Mouse (Mus musculus) left cerebral cortex, adult 2 months (tissue): ENCODE results near the gene Pih1d1. TPM values are rescaled to one million over a fixed set of nuclear protein-coding genes. Genes with fewer than 3 reads are reported as not detected.
A peak's percentile ranks its signal among the peaks of the same experiment; 100 is the strongest.
"Not testable (repeated sequence)": the region's sequence is repeated elsewhere in the genome, so short reads cannot be mapped to it uniquely, and the experiment has no call there.

Source experiments
- DNase-seq, 2 experiments: peaks; one replicate each; pipeline ENCODE4 v3.0.0; 2021 to 2022; ENCODE audit warnings: low spot score in 2 of 2, mixed read lengths in 1 of 2; ENCODE audit errors: extremely low spot score in 1 of 2
- H3K27ac ChIP-seq: fragments of 200-600 bp; 2 replicates; pipeline ENCODE4 v1.8.1; 2022
- H3K4me3 ChIP-seq: fragments of 200-600 bp; 2 replicates; pipeline ENCODE4 v1.8.1; 2022
- CTCF ChIP-seq: fragments of 200-600 bp; IDR thresholded peaks from 2 replicates; pipeline ENCODE4 v1.8.1; 2022; ENCODE audit warnings: antibody characterized with exemption, mild to moderate bottlenecking, moderate library complexity
- intact Hi-C: fragments of 180-260 bp; cut with DNase I; formaldehyde crosslinking; loops from one replicate; pipeline ENCODE4 v1.15.1; 2025
- total RNA-seq, 2 experiments: library from RNA; stranded (reverse); gene quantifications; 2 replicates each; pipeline ENCODE4 v1.2.3; 2021

The Pih1d1 gene
- total RNA-seq, 2 experiments from 2014 or later, result 47.6 to 48.4 TPM

DNA sequence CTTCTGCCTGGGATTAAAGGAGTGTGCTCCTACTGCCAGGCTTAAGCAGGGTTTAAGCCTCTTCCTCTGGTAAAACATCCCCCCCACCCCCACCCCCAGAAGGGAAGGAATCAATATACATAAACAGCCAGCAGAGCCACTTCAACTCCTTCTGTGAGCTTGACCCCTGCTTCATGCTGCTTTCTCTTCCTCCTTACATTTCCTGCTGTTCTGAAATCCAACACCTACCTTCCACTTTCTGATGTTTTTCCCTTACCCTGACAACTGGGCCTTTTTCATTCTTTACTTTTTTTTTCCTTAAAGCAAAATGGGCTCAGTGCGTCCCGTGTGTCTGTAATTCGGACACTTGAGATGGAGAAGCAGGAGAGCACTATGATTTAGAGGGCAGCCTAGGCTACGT, 3.8 kb upstream of the Pih1d1 start:
- intact Hi-C loops, result no loop called here
- H3K27ac ChIP-seq, result no peak overlapping the region
- no peak for TF ChIP-seq CTCF
- H3K4me3 ChIP-seq, result no peak overlapping the region
- no peak for DNase-seq

DNA sequence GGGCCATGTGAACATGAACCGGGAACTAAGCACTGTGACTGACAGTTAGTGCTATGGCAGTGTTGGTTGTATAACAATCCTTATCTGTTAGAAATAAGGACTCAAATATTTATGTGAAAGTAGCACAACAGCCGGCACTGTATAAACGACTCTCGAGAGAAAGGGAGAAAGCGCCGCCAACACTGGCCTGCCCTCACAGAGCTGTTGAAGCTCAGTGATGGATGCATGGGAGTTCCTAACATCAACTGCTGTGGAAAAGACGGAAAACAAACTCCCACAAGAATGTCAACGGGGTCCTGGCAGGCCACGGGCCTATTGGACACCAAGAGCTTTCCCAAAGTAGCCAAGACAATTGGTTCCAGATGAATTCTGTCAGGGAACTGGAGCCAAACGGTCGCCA, 2.8 kb upstream of the Pih1d1 start:
- intact Hi-C loops, result no loop called here
- H3K27ac ChIP-seq, result no peak overlapping the region
- no peak for TF ChIP-seq CTCF
- DNase-seq, result no peak
- H3K4me3 ChIP-seq, result no peak overlapping the region

DNA sequence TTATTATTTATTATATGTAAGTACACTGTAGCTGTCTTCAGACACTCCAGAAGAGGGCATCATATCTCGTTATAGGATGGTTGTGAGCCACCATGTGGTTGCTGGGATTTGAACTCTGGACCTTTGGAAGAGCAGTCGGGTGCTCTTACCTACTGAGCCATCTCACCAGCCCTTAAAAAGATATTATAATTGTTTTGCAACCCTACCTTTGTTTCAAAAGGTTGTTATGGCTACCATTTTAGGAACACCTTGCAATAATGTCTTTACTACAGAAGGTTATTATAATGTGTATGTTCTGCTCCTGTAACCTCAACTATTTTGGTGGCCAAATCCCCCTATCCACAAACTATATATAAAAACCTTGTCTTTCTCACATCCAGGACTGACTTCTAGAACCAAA, 1.1 kb upstream of the Pih1d1 start:
- DNase-seq, intact Hi-C loops: not testable (repeated sequence)

DNA sequence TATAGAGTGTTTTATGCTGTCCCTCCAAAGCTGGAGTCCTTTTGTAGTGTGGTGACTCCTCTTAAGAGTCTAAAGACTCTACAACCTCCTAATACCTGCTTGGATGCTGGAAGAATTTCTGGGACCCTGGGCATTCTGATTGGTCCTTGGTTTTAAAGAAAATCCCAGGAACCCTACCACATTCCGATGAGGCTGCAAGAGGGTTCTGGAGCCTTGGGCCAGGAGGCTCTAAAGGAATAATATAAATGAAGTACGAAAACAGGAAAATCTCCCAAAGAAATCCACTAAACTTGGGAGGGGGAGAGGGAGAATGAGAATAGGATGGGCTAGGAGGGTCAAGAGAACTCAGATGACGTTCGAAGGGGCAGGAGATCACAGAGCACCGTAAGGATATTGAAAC, 517 bp upstream of the Pih1d1 start:
- no peak for DNase-seq
- no peak for TF ChIP-seq CTCF

More for the DNA sequence above, 1.1 kb upstream of the Pih1d1 start:
- not testable (repeated sequence) for H3K27ac ChIP-seq, H3K4me3 ChIP-seq

DNA sequence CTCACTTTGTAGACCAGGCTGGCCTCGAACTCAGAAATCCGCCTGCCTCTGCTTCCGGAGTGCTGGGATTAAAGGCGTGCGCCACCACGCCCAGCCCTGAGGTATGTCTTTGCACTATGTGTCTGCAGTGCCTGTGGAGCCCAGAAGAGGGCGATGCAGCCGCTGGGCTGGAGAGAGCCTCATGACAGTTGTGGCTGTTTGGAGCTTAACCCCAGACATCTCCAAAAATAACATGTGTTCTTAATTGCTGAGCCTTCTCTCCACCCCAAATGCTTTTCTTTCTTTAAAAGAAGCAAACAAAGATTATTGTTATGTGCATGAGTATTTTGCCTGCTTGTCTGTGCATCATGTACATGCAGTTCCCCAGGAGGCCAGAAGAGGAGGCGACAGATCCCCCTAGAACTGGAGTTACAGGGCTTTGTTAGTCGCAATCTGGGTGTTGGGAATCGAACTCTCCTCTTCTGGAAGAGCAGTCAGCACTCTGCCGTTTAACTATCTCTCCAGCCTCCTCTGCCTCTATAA, 951 bp downstream of the Pih1d1 start:
- Histone ChIP-seq H3K4me3 (peak overlapping the region; percentile 91), H3K27ac (peak overlapping the region; percentile 97; the same call in 1 of the 2 replicates)
- TF ChIP-seq CTCF, result peak; percentile 53
- peak in 1 of 2 experiments; percentile 33 for DNase-seq
- intact Hi-C loops, result loop anchor here (2.0 kb wide), 1 partner anchor 26 kb away; the partner anchor contains the start of gene Rpl13a

More for the DNA sequence above, 517 bp upstream of the Pih1d1 start:
- peak overlapping the region; percentile 91 for H3K4me3 ChIP-seq
- peak overlapping the region; percentile 97 for H3K27ac ChIP-seq
- intact Hi-C loops, result no loop called here

DNA sequence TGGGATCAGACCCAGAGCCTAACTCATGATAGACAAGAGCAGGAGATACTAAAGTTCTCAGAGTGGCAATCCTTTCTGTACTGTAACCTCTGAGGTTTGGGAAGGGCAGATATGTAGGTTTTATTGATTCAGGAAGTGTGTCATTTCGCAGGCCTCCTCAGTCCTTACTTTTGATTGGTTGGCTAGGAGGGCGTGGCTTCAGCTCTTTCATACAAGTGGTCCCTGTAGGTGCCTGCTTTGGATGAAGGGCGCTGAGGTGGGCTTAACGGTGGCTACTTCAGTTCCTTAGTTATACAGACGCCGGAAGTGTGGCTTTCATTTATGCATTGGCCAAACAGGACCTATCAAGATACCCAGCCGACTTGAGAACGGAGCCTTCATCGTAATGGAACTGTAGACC, 1.5 kb downstream of the Pih1d1 start:
- intact Hi-C loops, result loop anchor here (2.0 kb wide), 1 partner anchor 27 kb away; the partner anchor contains the start of gene Rpl13a
- Histone ChIP-seq H3K4me3 (no peak overlapping the region), H3K27ac (no peak overlapping the region)
- no peak for DNase-seq
- no peak for TF ChIP-seq CTCF

DNA sequence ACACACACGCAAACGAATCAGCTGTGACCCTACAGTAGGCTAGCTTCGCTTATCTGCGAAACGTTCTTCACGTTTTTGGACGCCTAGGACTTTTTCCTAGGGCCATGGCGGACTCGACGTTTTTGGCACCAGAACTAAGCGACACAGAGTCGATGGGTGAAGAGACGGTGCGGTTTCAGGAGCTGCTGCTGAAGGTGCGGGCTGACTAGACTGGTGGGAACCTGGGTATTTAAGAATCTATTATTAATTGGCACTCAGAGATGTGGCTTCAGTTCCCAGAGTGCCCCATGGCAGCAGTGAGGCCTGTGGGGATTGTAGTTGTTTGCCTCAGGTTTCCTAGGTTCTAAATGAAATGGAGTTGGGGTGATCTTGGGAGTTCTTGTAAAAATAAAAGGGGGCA, 2.1 kb downstream of the Pih1d1 start:
- Histone ChIP-seq H3K4me3 (no peak overlapping the region), H3K27ac (no peak overlapping the region)
- no peak for DNase-seq
- intact Hi-C loops, result no loop called here
- TF ChIP-seq CTCF, result no peak

DNA sequence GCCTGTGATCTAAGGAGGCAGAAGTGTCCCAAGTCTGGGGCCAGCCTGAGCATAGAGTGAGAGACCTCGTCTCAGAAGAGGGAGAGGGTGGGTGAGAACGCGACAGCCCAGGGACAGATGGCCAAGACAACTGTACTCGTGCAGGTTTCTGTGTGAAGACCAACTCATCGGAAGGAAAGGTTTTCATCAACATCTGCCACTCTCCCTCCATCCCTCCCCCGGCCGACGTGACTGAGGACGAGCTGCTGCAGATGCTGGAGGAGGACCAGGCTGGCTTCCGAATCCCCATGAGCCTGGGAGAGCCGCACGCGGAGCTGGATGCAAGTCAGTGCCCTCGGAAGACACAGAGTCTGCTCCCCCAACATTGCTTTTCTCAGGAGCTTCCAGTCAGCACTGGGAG, 3.4 kb downstream of the Pih1d1 start:
- peak in 1 of 2 experiments; percentile 56 for DNase-seq
- TF ChIP-seq CTCF, result no peak
- Histone ChIP-seq H3K27ac (peak overlapping the region; percentile 72), H3K4me3 (no peak overlapping the region)
- intact Hi-C loops, result no loop called here

DNA sequence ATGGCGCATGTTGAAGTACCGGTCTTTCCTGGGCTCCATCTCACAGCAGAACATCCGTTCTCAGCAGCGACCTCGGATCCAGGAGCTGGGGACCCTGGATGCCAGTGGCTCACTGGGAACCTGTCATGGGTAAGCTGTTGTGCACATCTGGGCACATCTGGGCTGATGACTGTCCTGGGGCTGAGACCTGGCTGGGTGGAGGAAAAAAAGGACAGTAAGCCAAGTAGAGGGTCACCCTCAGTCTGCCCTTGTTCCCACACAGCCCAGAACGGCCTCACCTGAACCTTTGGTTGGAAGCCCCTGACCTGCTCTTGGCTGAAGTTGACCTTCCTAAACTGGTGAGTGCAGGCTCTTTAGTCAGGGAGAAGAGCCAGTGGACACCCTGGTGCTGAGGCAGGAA, 4.9 kb downstream of the Pih1d1 start:
- H3K27ac ChIP-seq, result no peak overlapping the region
- DNase-seq, result no peak
- no peak overlapping the region for H3K4me3 ChIP-seq
- intact Hi-C loops, result no loop called here
- no peak for TF ChIP-seq CTCF

DNA sequence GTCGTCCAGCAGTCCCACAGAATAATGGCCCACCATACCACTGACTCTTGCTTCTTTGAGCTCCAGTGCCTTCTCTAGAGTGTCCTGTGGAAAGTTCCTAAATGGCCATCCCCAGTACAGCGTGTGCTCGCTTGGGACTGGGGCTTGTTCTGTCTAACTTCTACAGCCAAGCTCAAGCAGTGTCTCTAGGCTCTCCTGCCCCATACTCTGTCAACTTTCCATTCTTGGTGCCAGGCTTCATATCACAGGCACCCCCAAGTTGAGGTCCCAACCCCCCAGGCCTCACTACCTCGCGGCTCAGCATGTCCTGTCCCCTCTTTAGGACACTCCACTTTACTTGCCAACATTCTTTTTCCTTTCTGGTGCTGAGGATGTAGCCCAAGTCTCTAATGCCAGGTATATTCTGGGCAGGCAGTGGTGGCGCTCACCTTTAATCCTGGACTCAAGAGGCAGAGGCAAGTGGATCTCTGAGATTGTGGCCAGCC, 6.3 kb downstream of the Pih1d1 start:
- intact Hi-C loops, result no loop called here
- Histone ChIP-seq H3K4me3 (no peak overlapping the region), H3K27ac (no peak overlapping the region)
- no peak for TF ChIP-seq CTCF
- no peak for DNase-seq

DNA sequence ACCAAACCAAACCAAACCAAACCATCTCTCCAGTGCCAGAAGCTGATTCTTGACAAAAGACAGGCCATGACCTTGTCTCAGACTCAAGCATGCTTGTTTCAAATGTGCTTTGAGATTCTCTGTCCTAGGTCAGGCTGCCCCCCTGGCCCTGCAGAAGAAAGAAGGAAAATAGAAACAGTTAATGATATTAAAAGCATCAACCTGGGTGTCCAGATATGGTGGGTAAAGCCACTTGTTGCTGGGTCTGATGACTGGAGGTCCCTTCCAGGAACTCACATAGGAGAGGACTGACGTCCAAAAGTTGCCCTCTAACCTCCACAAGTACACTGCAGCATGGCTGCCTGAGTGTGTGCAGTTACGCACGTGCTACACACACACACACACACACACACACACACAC, 6.8 kb downstream of the Pih1d1 start:
- H3K27ac ChIP-seq, result no peak overlapping the region
- no peak for DNase-seq
- no peak for TF ChIP-seq CTCF
- intact Hi-C loops, result no loop called here
- no peak overlapping the region for H3K4me3 ChIP-seq

DNA sequence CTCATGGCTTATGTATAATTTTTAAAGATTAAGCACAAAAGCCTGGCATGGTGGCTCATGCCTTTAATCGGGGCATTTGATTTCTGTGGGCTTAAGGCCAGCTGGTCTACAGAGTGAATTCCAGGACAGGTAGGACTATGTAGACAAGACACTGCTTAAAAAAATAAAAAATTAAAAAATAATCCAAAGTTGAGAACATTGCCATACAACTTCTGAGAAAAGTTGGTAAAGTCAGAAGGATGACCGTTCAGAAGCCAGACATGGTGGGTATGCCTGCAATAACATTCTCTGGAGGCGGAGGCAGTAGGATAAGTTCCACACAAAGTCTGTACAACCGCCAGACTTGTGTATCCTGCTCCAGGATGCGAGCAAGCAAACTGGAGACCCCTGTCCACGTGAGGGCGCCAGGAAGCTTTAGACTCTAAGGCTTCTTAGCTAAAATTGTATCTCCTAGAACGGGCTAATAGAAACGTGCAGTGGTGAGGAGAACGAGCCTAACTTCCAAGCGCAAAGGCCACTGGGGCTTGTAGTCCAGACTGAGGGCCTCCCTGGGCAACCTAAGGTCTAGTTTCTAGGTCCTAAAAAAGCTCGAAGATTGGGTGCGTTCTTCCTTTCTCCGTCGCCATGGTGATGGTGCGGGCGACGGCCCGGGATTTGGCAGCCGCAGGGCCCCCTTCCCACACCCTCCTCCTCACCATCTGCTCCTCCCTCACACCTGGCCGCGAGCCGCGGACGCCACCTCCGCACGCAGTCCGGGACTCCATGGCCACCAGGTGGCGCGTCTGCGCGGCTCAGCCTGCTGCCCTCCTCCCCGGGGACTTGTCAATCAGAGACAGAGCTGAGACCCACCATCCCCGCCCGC, 7.7 kb downstream of the Pih1d1 start:
- peak overlapping the region; percentile 30 for H3K4me3 ChIP-seq
- DNase-seq, result peak; percentile 90 to 98
- intact Hi-C loops, result loop anchor here (1.0 to 2.0 kb wide), 4 partner anchors 27 to 137 kb away; no protein-coding TSS in a partner anchor
- H3K27ac ChIP-seq, result peak overlapping the region; percentile 83
- TF ChIP-seq CTCF, result peak; percentile 80
